Mouse (Mus musculus): Measurements from ENCODE around the gene Entr1. TPM values are rescaled to one million over a fixed set of nuclear protein-coding genes. Genes with fewer than 3 reads are reported as not detected.

Entr1 gene
- polyA plus RNA-seq, 1 experiment from 2014 or later, result 134 TPM

GRCm38 (mm10) chr2:26417066-26417465 is 27.9 kb upstream of the Entr1 start:
- ATAC-seq (ENCODE audit: low FRiP score) (no peak), DNase-seq (ENCODE audit: low spot score) (no peak)
- H3K36me3 ChIP-seq (replicated peaks; ENCODE audit: control insufficient read depth, insufficient read depth), result peaks cover 99% of the 10 kb centered on the region
- no peak overlapping the region for H3K27ac ChIP-seq
- H3K9me3 ChIP-seq (ENCODE audit: control insufficient read depth, low read length), result no peaks in the 10 kb centered on the region
- H3K4me1 ChIP-seq (replicated peaks; ENCODE audit: control insufficient read depth, insufficient read depth, low read length), result no peaks in the 10 kb centered on the region
- H3K9ac ChIP-seq, result no peak overlapping the region
- no peaks in the 10 kb centered on the region for H3K27me3 ChIP-seq (ENCODE audit: control insufficient read depth, insufficient read depth, low read length)
- no peak overlapping the region for H3K4me3 ChIP-seq (replicated peaks; ENCODE audit: low read length)
- no peak overlapping the region for H3K4me2 ChIP-seq (replicated peaks)

DNA sequence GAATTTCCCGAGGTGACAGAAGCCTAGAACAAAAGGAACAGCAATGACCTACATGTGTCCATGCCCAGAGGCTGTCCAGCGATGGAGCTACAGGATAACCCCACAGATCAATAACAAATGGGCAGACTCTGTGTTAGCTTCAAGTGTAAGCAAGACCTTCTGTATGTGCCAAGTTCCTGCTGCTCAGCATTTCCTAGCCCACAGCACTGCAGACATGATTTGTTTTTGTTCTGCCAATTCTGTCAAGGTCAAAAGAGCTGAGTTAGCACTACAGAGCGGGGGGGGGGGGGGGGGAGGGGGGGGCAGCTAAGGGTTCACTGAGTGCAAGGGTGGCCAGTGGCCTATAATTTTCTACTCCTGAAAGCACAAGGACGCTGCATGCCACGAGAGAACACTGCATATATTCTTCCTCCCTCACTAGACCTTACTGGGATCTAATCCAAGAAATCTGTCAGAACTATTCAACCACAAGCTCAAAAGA is 21.9 kb upstream of the Entr1 start:
- WGBS, result 65% methylated on average over 4 of the region's 5 CpGs
- Histone ChIP-seq H3K4me1 (replicated peaks; ENCODE audit: control insufficient read depth, insufficient read depth, low read length) (peaks cover 27% of the 10 kb centered on the region), H3K27me3 (ENCODE audit: control insufficient read depth, insufficient read depth, low read length) (no peaks in the 10 kb centered on the region), H3K9me3 (ENCODE audit: control insufficient read depth, low read length) (no peaks in the 10 kb centered on the region), H3K4me2 (replicated peaks) (no peak overlapping the region), H3K27ac (no peak overlapping the region), H3K36me3 (replicated peaks; ENCODE audit: control insufficient read depth, insufficient read depth) (peaks cover 77% of the 10 kb centered on the region), H3K9ac (no peak overlapping the region), H3K4me3 (replicated peaks; ENCODE audit: low read length) (no peak overlapping the region)
- ATAC-seq (ENCODE audit: low FRiP score) (no peak), DNase-seq (ENCODE audit: low spot score) (no peak)

GRCm38 (mm10) chr2:26410091-26410490 is 21.0 kb upstream of the Entr1 start:
- H3K27me3 ChIP-seq (ENCODE audit: control insufficient read depth, insufficient read depth, low read length), result no peaks in the 10 kb centered on the region
- H3K36me3 ChIP-seq (replicated peaks; ENCODE audit: control insufficient read depth, insufficient read depth), result peaks cover 68% of the 10 kb centered on the region
- no peak overlapping the region for H3K4me3 ChIP-seq (replicated peaks; ENCODE audit: low read length)
- DNase-seq (ENCODE audit: low spot score) (no peak), ATAC-seq (ENCODE audit: low FRiP score) (no peak)
- H3K4me1 ChIP-seq (replicated peaks; ENCODE audit: control insufficient read depth, insufficient read depth, low read length), result peaks cover 35% of the 10 kb centered on the region
- no peak overlapping the region for H3K9ac ChIP-seq
- H3K27ac ChIP-seq, result no peak overlapping the region
- no peak overlapping the region for H3K4me2 ChIP-seq (replicated peaks)
- H3K9me3 ChIP-seq (ENCODE audit: control insufficient read depth, low read length), result no peaks in the 10 kb centered on the region
- WGBS, result 67% methylated on average over 5 of the region's 5 CpGs

- peak overlapping the region; percentile 92 for H3K9ac ChIP-seq
- ATAC-seq (ENCODE audit: low FRiP score) (no peak), DNase-seq (ENCODE audit: low spot score) (no peak)
- H3K4me3 ChIP-seq (replicated peaks; ENCODE audit: low read length), result peak overlapping the region; percentile 95
- H3K9me3 ChIP-seq (ENCODE audit: control insufficient read depth, low read length), result no peaks in the 10 kb centered on the region
- H3K27ac ChIP-seq, result no peak overlapping the region
- H3K4me1 ChIP-seq (replicated peaks; ENCODE audit: control insufficient read depth, insufficient read depth, low read length), result peaks cover 41% of the 10 kb centered on the region
- WGBS, result 64% methylated on average over 3 of the region's 3 CpGs
- H3K27me3 ChIP-seq (ENCODE audit: control insufficient read depth, insufficient read depth, low read length), result no peaks in the 10 kb centered on the region
- H3K36me3 ChIP-seq (replicated peaks; ENCODE audit: control insufficient read depth, insufficient read depth), result peaks cover 61% of the 10 kb centered on the region
- peak overlapping the region; percentile 99 for H3K4me2 ChIP-seq (replicated peaks)
These were observed 20.2 kb upstream of the Entr1 start for GRCm38 (mm10) chr2:26409362-26409761.

DNA sequence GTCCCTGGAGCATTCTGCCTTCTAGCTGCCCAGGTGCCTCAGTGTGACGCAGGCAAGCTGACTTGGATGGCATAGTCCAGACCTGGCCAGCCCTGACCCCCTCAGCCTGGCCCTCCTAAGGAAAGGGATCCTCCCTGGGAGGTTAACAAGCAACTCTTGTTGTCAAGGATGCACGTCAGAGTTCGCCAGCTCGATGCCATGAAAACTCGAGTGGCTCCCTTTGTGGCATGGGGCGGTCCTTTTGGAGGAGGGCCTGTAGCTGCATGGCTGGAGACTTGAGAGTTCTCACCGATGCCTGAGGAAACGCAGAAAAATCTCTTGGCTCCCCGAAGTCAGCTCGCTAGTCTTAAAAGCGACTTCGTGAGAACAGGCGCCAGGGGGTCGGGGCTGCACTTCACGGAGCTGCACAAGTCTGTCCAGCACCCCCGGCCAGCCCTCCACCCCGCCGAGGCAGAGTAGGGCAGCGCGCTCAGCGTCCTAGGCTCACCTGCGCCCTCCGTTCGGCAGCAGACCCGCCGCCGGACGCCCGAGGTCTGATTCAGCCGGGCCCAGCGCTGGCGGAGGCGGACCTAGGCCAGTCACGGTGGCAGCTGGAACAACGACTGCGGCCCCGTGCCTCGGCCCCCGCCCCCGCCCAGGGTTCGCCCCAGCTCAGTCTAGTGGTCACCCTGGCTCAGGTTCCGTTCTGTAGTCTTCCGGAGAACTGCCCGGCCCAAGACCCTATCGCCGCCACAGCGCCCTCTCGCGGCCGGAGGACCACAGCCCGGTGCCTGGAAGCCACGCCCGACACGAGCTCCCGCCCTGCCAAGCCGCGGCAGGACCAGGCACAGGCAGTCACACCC is 19.6 kb upstream of the Entr1 start, which contains the start of gene Inpp5e:
Gene Inpp5e, minus strand, starts transcription at position 689 of the 842 bp plus-strand sequence.
- H3K36me3 ChIP-seq (replicated peaks; ENCODE audit: control insufficient read depth, insufficient read depth), result peaks cover 54% of the 10 kb centered on the region
- H3K27me3 ChIP-seq (ENCODE audit: control insufficient read depth, insufficient read depth, low read length), result no peaks in the 10 kb centered on the region
- H3K4me3 ChIP-seq (replicated peaks; ENCODE audit: low read length), result peak within 1 kb of the TSS; percentile 95
- WGBS, result under 1% methylated on average over 57 of the region's 57 CpGs
- no peaks in the 10 kb centered on the region for H3K9me3 ChIP-seq (ENCODE audit: control insufficient read depth, low read length)
- peak; percentile 98 for DNase-seq (ENCODE audit: low spot score)
- ATAC-seq (ENCODE audit: low FRiP score), result peak; percentile 92
- peak within 1 kb of the TSS; percentile 99 for H3K4me2 ChIP-seq (replicated peaks)
- H3K27ac ChIP-seq, result peak within 1 kb of the TSS; percentile 79
- H3K4me1 ChIP-seq (replicated peaks; ENCODE audit: control insufficient read depth, insufficient read depth, low read length), result peaks cover 41% of the 10 kb centered on the region
- peak within 1 kb of the TSS; percentile 92 for H3K9ac ChIP-seq

DNA sequence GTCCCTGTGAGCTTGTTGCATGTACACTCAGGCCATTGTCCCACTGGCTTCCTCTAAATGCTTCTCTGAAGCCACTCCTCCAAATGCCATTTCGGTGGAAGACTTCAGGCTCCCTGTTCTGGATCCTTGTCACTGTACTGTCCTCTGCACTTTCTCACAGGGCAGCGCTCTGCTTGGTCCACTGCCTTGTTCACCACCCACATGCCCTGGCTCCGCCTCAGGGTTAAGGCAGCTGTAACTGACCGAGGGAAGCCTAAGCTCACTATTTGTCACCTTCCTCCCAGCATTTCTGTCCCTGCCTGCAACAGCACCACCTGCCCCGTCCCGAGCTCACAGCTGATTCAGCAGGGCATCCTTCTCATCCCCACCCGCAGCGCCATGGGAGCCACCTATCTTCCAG is 14.2 kb upstream of the Entr1 start:
- Histone ChIP-seq H3K9ac (no peak overlapping the region), H3K27ac (no peak overlapping the region), H3K4me2 (replicated peaks) (no peak overlapping the region), H3K36me3 (replicated peaks; ENCODE audit: control insufficient read depth, insufficient read depth) (peaks cover 54% of the 10 kb centered on the region), H3K9me3 (ENCODE audit: control insufficient read depth, low read length) (no peaks in the 10 kb centered on the region), H3K4me3 (replicated peaks; ENCODE audit: low read length) (no peak overlapping the region), H3K27me3 (ENCODE audit: control insufficient read depth, insufficient read depth, low read length) (no peaks in the 10 kb centered on the region), H3K4me1 (replicated peaks; ENCODE audit: control insufficient read depth, insufficient read depth, low read length) (peaks cover 38% of the 10 kb centered on the region)
- 83% methylated on average over 8 of the region's 8 CpGs for WGBS
- no peak for DNase-seq (ENCODE audit: low spot score)
- ATAC-seq (ENCODE audit: low FRiP score), result no peak

DNA sequence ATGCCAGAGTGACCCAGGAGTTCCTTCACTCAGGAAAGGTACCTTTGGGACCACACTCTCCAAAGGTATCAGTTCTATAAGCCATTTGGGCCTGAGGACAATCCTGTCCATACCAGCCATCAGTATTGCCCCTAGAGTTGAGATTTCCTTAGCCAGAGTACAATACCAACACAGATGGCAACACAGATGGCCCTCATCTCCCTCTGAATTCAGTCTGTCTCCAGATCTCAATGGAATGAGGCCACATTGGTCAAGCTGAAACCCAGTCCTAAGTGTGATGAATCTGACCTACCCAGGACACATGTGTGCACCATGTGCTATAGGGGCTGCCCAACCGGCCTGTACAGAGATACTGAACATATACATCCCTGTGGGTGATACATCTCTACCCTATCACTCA is 13.1 kb upstream of the Entr1 start:
- 100% methylated on average over 1 of the region's 1 CpGs for WGBS
- H3K27ac ChIP-seq, result no peak overlapping the region
- H3K36me3 ChIP-seq (replicated peaks; ENCODE audit: control insufficient read depth, insufficient read depth), result peaks cover 59% of the 10 kb centered on the region
- ATAC-seq (ENCODE audit: low FRiP score) (no peak), DNase-seq (ENCODE audit: low spot score) (no peak)
- no peak overlapping the region for H3K9ac ChIP-seq
- peaks cover 28% of the 10 kb centered on the region for H3K4me1 ChIP-seq (replicated peaks; ENCODE audit: control insufficient read depth, insufficient read depth, low read length)
- H3K4me2 ChIP-seq (replicated peaks), result no peak overlapping the region
- H3K27me3 ChIP-seq (ENCODE audit: control insufficient read depth, insufficient read depth, low read length), result no peaks in the 10 kb centered on the region
- H3K9me3 ChIP-seq (ENCODE audit: control insufficient read depth, low read length), result no peaks in the 10 kb centered on the region
- no peak overlapping the region for H3K4me3 ChIP-seq (replicated peaks; ENCODE audit: low read length)

DNA sequence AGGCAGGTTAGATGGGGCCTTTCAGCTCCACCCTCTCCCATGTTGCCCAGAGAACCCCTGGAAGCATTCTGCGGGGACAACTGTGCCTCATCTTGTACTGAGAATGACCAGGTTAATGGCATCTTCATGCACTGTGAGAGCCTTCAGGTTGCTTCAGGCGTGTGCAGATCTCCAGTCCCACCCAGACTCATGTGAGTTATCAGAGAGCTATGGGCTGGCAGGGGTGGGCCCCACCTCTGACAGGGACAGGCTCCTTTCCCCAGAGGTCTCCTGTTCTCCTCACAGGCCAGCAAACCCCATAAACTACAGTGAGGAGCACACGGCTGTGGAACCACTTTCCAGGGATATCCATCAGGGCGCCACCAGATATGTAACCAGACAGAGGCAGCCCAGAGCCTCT is 11.9 kb upstream of the Entr1 start:
- H3K36me3 ChIP-seq (replicated peaks; ENCODE audit: control insufficient read depth, insufficient read depth), result peaks cover 63% of the 10 kb centered on the region
- ATAC-seq (ENCODE audit: low FRiP score), result no peak
- WGBS, result 94% methylated on average over 4 of the region's 4 CpGs

DNA sequence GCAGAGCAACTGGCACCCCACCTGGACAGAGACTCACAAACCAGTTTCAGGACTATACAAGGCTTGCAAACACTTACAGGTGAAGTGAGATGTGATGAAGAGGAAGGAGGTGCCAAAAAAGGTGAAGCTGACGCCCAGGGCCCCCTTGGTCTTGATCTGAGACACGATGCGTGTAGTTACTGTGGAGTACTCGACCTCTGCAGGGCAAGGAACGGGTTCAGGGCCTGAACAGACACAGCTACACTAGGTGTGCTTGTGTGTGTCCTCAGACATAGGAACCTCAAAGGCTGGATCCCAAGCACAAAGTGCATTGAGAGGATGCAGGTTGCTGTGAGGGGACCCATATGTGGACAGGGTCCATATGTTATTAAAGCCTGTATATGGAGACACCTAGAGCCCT is 11.2 kb upstream of the Entr1 start:
- 85% methylated on average over 5 of the region's 5 CpGs for WGBS
- peaks cover 71% of the 10 kb centered on the region for H3K36me3 ChIP-seq (replicated peaks; ENCODE audit: control insufficient read depth, insufficient read depth)
- H3K4me3 ChIP-seq (replicated peaks; ENCODE audit: low read length), result no peak overlapping the region
- H3K4me2 ChIP-seq (replicated peaks), result no peak overlapping the region
- DNase-seq (ENCODE audit: low spot score) (no peak), ATAC-seq (ENCODE audit: low FRiP score) (no peak)
- H3K4me1 ChIP-seq (replicated peaks; ENCODE audit: control insufficient read depth, insufficient read depth, low read length), result peaks cover 8% of the 10 kb centered on the region
- H3K9ac ChIP-seq, result no peak overlapping the region
- no peaks in the 10 kb centered on the region for H3K27me3 ChIP-seq (ENCODE audit: control insufficient read depth, insufficient read depth, low read length)
- H3K9me3 ChIP-seq (ENCODE audit: control insufficient read depth, low read length), result no peaks in the 10 kb centered on the region
- H3K27ac ChIP-seq, result no peak overlapping the region

More for the DNA sequence above, 11.9 kb upstream of the Entr1 start:
- no peak overlapping the region for H3K4me3 ChIP-seq (replicated peaks; ENCODE audit: low read length)
- H3K4me1 ChIP-seq (replicated peaks; ENCODE audit: control insufficient read depth, insufficient read depth, low read length), result peaks cover 15% of the 10 kb centered on the region
- no peaks in the 10 kb centered on the region for H3K27me3 ChIP-seq (ENCODE audit: control insufficient read depth, insufficient read depth, low read length)
- no peak overlapping the region for H3K27ac ChIP-seq
- H3K4me2 ChIP-seq (replicated peaks), result no peak overlapping the region
- no peaks in the 10 kb centered on the region for H3K9me3 ChIP-seq (ENCODE audit: control insufficient read depth, low read length)
- H3K9ac ChIP-seq, result no peak overlapping the region
- no peak for DNase-seq (ENCODE audit: low spot score)

Data from hindbrain, embryonic 14.5 days (tissue).